ENCODE assay signal across 20 mouse cellular contexts in the genomic region with DNA sequence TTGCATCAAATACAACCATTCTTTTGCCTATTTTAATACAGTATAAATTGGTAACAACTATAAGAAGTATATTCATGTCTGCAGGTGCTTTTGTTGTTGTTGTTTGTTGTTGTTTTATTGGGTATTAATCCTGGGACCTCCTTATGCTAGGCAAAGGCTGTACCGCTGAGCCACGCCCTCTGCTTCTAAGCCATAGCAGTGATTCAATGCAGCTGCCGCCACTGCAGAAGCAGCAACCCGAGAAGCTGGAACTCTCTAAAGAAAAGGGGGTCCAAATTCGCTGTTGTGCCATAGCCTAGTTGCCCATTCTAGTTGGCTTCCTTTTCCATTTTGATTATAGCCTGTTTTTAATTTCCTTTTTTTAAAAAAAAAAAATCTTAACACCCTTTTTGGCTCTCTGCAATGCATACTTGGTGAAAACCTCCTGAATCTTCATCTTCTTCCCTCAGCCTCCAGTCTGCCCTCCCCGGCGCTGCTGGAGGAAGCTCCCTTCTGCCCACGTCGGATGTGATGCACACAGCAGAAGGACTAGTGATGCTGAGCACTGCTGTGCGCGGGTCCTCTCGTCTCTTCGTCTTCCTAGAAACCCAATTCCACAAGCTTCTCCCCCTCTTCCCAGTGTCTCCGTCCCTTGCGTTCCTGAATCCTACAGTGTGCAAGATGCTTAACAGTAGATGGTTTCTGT.
DNase-seq lines count a peak whose midpoint lies in the region; ATAC-seq and TF ChIP-seq lines count a peak whose summit lies in the region.
"Had no signal": no experiment of that assay in that cellular context is flagged by ENCODE, and none has a peak within 500 bp of the region (broad histone marks: within the 10 kb centered on the region; RNA-seq: fewer than 3 reads in every experiment).

No protein-coding gene starts in this region.

- WGBS in embryonic facial prominence, embryonic 11.5 days, result 65% methylated on average over 15 of the region's 15 CpGs
- WGBS in embryonic facial prominence, embryonic 10.5 days, result 67% methylated on average over 15 of the region's 15 CpGs

- no peak for TF ChIP-seq CTCF in layer of hippocampus, adult 2 months (conservative IDR thresholded peaks at IDR 0.05)

- H3K4me2 ChIP-seq in embryonic facial prominence, embryonic 11.5 days (ENCODE audit: low read depth, low read length), result no peak overlapping the region
- H3K4me2 ChIP-seq: embryonic facial prominence, embryonic 15.5 days; heart, embryonic 13.5 days; hindbrain, embryonic 15.5 days; intestine, embryonic 15.5 days; limb, embryonic 13.5 days; liver, embryonic 13.5 days; lung, embryonic 15.5 days had no signal

- H3K9me3 ChIP-seq in embryonic facial prominence, embryonic 11.5 days (replicated peaks; ENCODE audit: control insufficient read depth, low read length), result no peaks in the 10 kb centered on the region
- no peaks in the 10 kb centered on the region for H3K9me3 ChIP-seq in embryonic facial prominence, embryonic 10.5 days
- H3K9me3 ChIP-seq: embryonic facial prominence, embryonic 15.5 days; hindbrain, embryonic 15.5 days; intestine, embryonic 15.5 days; limb, embryonic 13.5 days; liver, embryonic 13.5 days; lung, embryonic 15.5 days had no signal

- H3K4me1 ChIP-seq in embryonic facial prominence, embryonic 11.5 days (ENCODE audit: control insufficient read depth, insufficient read depth, low read length), result no peaks in the 10 kb centered on the region
- H3K4me1 ChIP-seq in embryonic facial prominence, embryonic 10.5 days, result peaks cover 3% of the 10 kb centered on the region; the same call in 1 of the 2 replicates
- H3K4me1 ChIP-seq: heart, embryonic 13.5 days; intestine, embryonic 15.5 days; limb, embryonic 13.5 days; liver, embryonic 13.5 days; lung, embryonic 15.5 days had no signal

- ATAC-seq in embryonic facial prominence, embryonic 11.5 days (replicated peaks; ENCODE audit: insufficient number of reproducible peaks, low FRiP score, low TSS enrichment, low read depth), result no peak
- ATAC-seq: forebrain, postnatal 0 days; intestine, embryonic 15.5 days had no signal

- no peaks in the 10 kb centered on the region for H3K27me3 ChIP-seq in embryonic facial prominence, embryonic 11.5 days (ENCODE audit: control insufficient read depth, insufficient read depth, low read length)
- H3K27me3 ChIP-seq in embryonic facial prominence, embryonic 10.5 days (replicated peaks; ENCODE audit: low read depth, poor library complexity, severe bottlenecking), result no peaks in the 10 kb centered on the region
- H3K27me3 ChIP-seq: embryonic facial prominence, embryonic 15.5 days; heart, embryonic 13.5 days; hindbrain, embryonic 15.5 days; intestine, embryonic 15.5 days; liver, embryonic 13.5 days; lung, embryonic 15.5 days had no signal

- no peak overlapping the region for H3K27ac ChIP-seq in embryonic facial prominence, embryonic 11.5 days (replicated peaks; ENCODE audit: low read depth, low read length)
- no peak overlapping the region for H3K27ac ChIP-seq in embryonic facial prominence, embryonic 10.5 days (replicated peaks)
- peak overlapping the region; percentile 59 for H3K27ac ChIP-seq in layer of hippocampus, adult 2 months
- H3K27ac ChIP-seq: embryonic facial prominence, embryonic 15.5 days; heart, embryonic 13.5 days; hindbrain, embryonic 15.5 days; intestine, embryonic 15.5 days; limb, embryonic 13.5 days; liver, embryonic 13.5 days; lung, embryonic 15.5 days had no signal

- intact Hi-C loops in left cerebral cortex, postnatal 36 days (cut with DNase I), result no loop called here

- H3K9ac ChIP-seq in embryonic facial prominence, embryonic 11.5 days (replicated peaks; ENCODE audit: low read length), result no peak overlapping the region
- H3K9ac ChIP-seq: embryonic facial prominence, embryonic 15.5 days; forebrain, postnatal 0 days; heart, embryonic 13.5 days; hindbrain, embryonic 15.5 days; intestine, embryonic 15.5 days; limb, embryonic 13.5 days; liver, embryonic 13.5 days; lung, embryonic 15.5 days had no signal

- peak; percentile 52 for DNase-seq in embryonic facial prominence, embryonic 11.5 days (ENCODE audit: low spot score)
- DNase-seq in embryonic facial prominence, embryonic 10.5 days (ENCODE audit: low spot score), result no peak
- DNase-seq in layer of hippocampus, adult 2 months (ENCODE audit: low spot score in 2 of 2), result peak; percentile 44 to 64
- DNase-seq in layer of hippocampus, postnatal 10 days (ENCODE audit: low spot score in 2 of 2), result no peak
- DNase-seq in brain, adult 2 months (ENCODE audit: low read depth, low spot score), result peak; percentile 81
- peak; percentile 56 to 72 for DNase-seq in left cerebral cortex, postnatal 36 days (ENCODE audit: low spot score in 2 of 2)
- DNase-seq in urinary bladder, postnatal 10 days (ENCODE audit: low spot score), result no peak
- no peak for DNase-seq in adrenal gland, adult 8-10 months
- DNase-seq: adrenal gland, adult 2 months; cerebellum, adult 9-11 months; forebrain, postnatal 0 days; liver, embryonic 13.5 days; midbrain, embryonic 14.5 days had no signal

- H3K36me3 ChIP-seq in embryonic facial prominence, embryonic 11.5 days (replicated peaks; ENCODE audit: control insufficient read depth, insufficient read depth, low read depth, low read length), result no peaks in the 10 kb centered on the region
- H3K36me3 ChIP-seq in embryonic facial prominence, embryonic 10.5 days (replicated peaks), result no peaks in the 10 kb centered on the region
- H3K36me3 ChIP-seq: embryonic facial prominence, embryonic 15.5 days; heart, embryonic 13.5 days; hindbrain, embryonic 15.5 days; intestine, embryonic 15.5 days; limb, embryonic 13.5 days; liver, embryonic 13.5 days; lung, embryonic 15.5 days had no signal

- H3K4me3 ChIP-seq in embryonic facial prominence, embryonic 11.5 days (ENCODE audit: low read depth, low read length), result no peak overlapping the region
- no peak overlapping the region for H3K4me3 ChIP-seq in embryonic facial prominence, embryonic 10.5 days
- no peak overlapping the region for H3K4me3 ChIP-seq in layer of hippocampus, adult 2 months
- H3K4me3 ChIP-seq: embryonic facial prominence, embryonic 15.5 days; heart, embryonic 13.5 days; hindbrain, embryonic 15.5 days; intestine, embryonic 15.5 days; limb, embryonic 13.5 days; liver, embryonic 13.5 days; lung, embryonic 15.5 days; myocyte had no signal

Comparison
In these comparisons a context has a peak if more than half of its experiments do, and no peak if none do; other contexts are left out.
1. DNase-seq: peak in embryonic facial prominence, embryonic 11.5 days (single experiment), layer of hippocampus, adult 2 months (2 of 2), brain, adult 2 months (single experiment) and left cerebral cortex, postnatal 36 days (2 of 2); none in embryonic facial prominence, embryonic 10.5 days (single experiment), layer of hippocampus, postnatal 10 days (0 of 2), urinary bladder, postnatal 10 days (single experiment) and adrenal gland, adult 8-10 months (single experiment).